Mouse (Mus musculus) frontal cortex, postnatal 36 days (tissue): ENCODE measurements around the gene Gjb6.

Experiments used
- DNase-seq, 2 experiments: peaks; one replicate each; pipeline ENCODE4 v3.0.0; 2022; ENCODE audit warnings: low spot score in 2 of 2

The Gjb6 gene

GRCm38 (mm10) chr14:57084180-57084668 lies 49.2 kb downstream of the Gjb6 start:
- DNase-seq, result no peak

GRCm38 (mm10) chr14:57082863-57083262 lies 50.5 kb downstream of the Gjb6 start:
- DNase-seq, result no peak

- DNase-seq, result no peak
Measured at GRCm38 (mm10) chr14:57075537-57075936, 57.9 kb downstream of the Gjb6 start.
